Mouse (Mus musculus): ENCODE data around the gene BC028528.

DNA sequence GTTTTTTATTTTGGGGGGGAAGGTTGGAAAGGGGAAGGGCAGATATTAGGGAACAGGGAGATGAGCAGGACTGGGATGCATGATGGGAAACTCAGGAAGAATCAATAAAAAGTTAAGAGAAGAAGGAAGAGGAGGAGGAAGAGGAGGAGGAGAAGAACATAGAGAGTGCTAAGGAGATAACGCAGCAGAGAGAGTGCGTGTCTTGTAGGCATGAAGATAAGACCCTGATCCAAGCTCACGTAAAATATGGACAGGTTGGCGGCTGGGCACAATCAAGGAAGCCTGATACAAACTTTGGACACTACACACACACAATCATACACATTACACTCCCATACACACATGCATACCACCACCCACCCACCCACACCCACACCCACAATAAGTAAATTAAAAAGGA lies 22.9 kb upstream of the BC028528 start:
- TF ChIP-seq JUND (IDR thresholded peaks at IDR 0.05; ENCODE audit: low read depth, low read length) (no peak), POLR2AphosphoS2 (IDR thresholded peaks at IDR 0.05; ENCODE audit: low read length) (no peak), MAZ (IDR thresholded peaks at IDR 0.05; ENCODE audit: low read depth, low read length) (no peak), CTCF (IDR thresholded peaks at IDR 0.05 in 2 of 3, conservative IDR thresholded peaks at IDR 0.05 in 1 of 3; ENCODE audit: control insufficient read depth in 1 of 3, insufficient read depth in 1 of 3, low read depth in 2 of 3, low read length in 3 of 3, poor library complexity in 1 of 3, severe bottlenecking in 1 of 3) (no peak), MAX (IDR thresholded peaks at IDR 0.05; ENCODE audit: low read length) (no peak), GABPA (IDR thresholded peaks at IDR 0.05; ENCODE audit: low read depth, low read length) (no peak), ZC3H11A (IDR thresholded peaks at IDR 0.05; ENCODE audit: low read depth, low read length) (no peak), CHD2 (IDR thresholded peaks at IDR 0.05; ENCODE audit: low read length) (no peak), MYC (IDR thresholded peaks at IDR 0.05; ENCODE audit: low read depth, low read length) (no peak), POLR2A (IDR thresholded peaks at IDR 0.05; ENCODE audit: control insufficient read depth in 1 of 2, insufficient read depth in 1 of 2, low read depth in 1 of 2, low read length in 2 of 2, poor library complexity in 1 of 2) (no peak), MAFK (IDR thresholded peaks at IDR 0.05; ENCODE audit: borderline replicate concordance, low read depth, low read length) (no peak)
